Comparison of ENCODE assay signal across 8 mouse cellular contexts in genomic region chr16:85803613-85804551, GRCm38 (mm10). TPM values are rescaled to one million over a fixed set of nuclear protein-coding genes. Genes with fewer than 3 reads are reported as not detected.
DNase-seq lines count a peak whose midpoint lies in the region; ATAC-seq and TF ChIP-seq lines count a peak whose summit lies in the region.

No protein-coding gene starts in this region.

- no peaks in the 10 kb centered on the region for H3K9me3 ChIP-seq in forebrain, embryonic 15.5 days
- no peaks in the 10 kb centered on the region for H3K9me3 ChIP-seq in midbrain, embryonic 11.5 days (ENCODE audit: control insufficient read depth, low read length)
- no peaks in the 10 kb centered on the region for H3K9me3 ChIP-seq in stomach, postnatal 0 days (ENCODE audit: control insufficient read depth, low read length)

- no peaks in the 10 kb centered on the region for H3K27me3 ChIP-seq in forebrain, embryonic 15.5 days
- no peaks in the 10 kb centered on the region for H3K27me3 ChIP-seq in midbrain, embryonic 11.5 days (ENCODE audit: control insufficient read depth, insufficient read depth, low read length)
- no peaks in the 10 kb centered on the region for H3K27me3 ChIP-seq in stomach, postnatal 0 days (ENCODE audit: control insufficient read depth, insufficient read depth, low read length)

- intact Hi-C loops in left cerebral cortex, postnatal 4 days (cut with DNase I), result loop anchor here (10.0 kb wide), 1 partner anchor 1591 kb away; no protein-coding TSS in a partner anchor

- no peak for TF ChIP-seq EP300 in stomach, postnatal 0 days (optimal IDR thresholded peaks at IDR 0.05)

- no peaks in the 10 kb centered on the region for H3K36me3 ChIP-seq in forebrain, embryonic 15.5 days
- H3K36me3 ChIP-seq in midbrain, embryonic 11.5 days (ENCODE audit: control insufficient read depth, insufficient read depth, low read length), result no peaks in the 10 kb centered on the region
- H3K36me3 ChIP-seq in stomach, postnatal 0 days (ENCODE audit: control insufficient read depth, insufficient read depth, low read length), result peaks cover 6% of the 10 kb centered on the region

- no peak for TF ChIP-seq POLR2A in bone marrow macrophage, adult 2 months (IDR thresholded peaks at IDR 0.05; ENCODE audit: borderline replicate concordance, low read depth, low read length)

- no peak for TF ChIP-seq CTCF in bone marrow macrophage, adult 2 months (IDR thresholded peaks at IDR 0.05; ENCODE audit: low read depth, low read length)
- TF ChIP-seq CTCF in stomach, postnatal 0 days (IDR thresholded peaks at IDR 0.05; ENCODE audit: low read depth), result no peak

- DNase-seq in ES-CJ7 (ENCODE audit: low read depth, low spot score), result peak; percentile 79
- DNase-seq in heart, postnatal 4 days, result peak; percentile 87
- peak; percentile 73 for DNase-seq in left cerebral cortex, postnatal 4 days
- DNase-seq in midbrain, embryonic 11.5 days (ENCODE audit: low spot score, missing footprints), result peak; percentile 95
- peak; percentile 67 for DNase-seq in stomach, postnatal 0 days (ENCODE audit: low spot score)
- DNase-seq in B cell, adult 2 months, result no peak

- H3K4me2 ChIP-seq in forebrain, embryonic 15.5 days (replicated peaks), result peak overlapping the region; percentile 99
- H3K4me2 ChIP-seq in midbrain, embryonic 11.5 days, result peak overlapping the region; percentile 94
- peak overlapping the region; percentile 87 for H3K4me2 ChIP-seq in stomach, postnatal 0 days (replicated peaks; ENCODE audit: low read depth)

- H3K4me1 ChIP-seq in bone marrow macrophage, adult 2 months (ENCODE audit: control insufficient read depth, insufficient read depth, low read length), result 0 out of 2 replicates have a peak, but pooled peaks cover 2% of the 10 kb centered on the region
- H3K4me1 ChIP-seq in forebrain, embryonic 15.5 days, result peaks cover 54% of the 10 kb centered on the region
- H3K4me1 ChIP-seq in midbrain, embryonic 11.5 days (ENCODE audit: control insufficient read depth, insufficient read depth, low read length), result peaks cover 11% of the 10 kb centered on the region
- no peaks in the 10 kb centered on the region for H3K4me1 ChIP-seq in stomach, postnatal 0 days (replicated peaks; ENCODE audit: control insufficient read depth, insufficient read depth)

- WGBS in forebrain, embryonic 15.5 days, result 3% methylated on average over 25 of the region's 25 CpGs
- WGBS in midbrain, embryonic 11.5 days, result 2% methylated on average over 22 of the region's 25 CpGs
- WGBS in stomach, postnatal 0 days, result under 1% methylated on average over 22 of the region's 25 CpGs

- ATAC-seq in forebrain, embryonic 15.5 days (replicated peaks), result no peak
- ATAC-seq in midbrain, embryonic 11.5 days (ENCODE audit: low FRiP score), result peak; percentile 41
- peak; percentile 30; the same call in 1 of the 2 replicates for ATAC-seq in stomach, postnatal 0 days (ENCODE audit: low FRiP score, low TSS enrichment)

- H3K9ac ChIP-seq in forebrain, embryonic 15.5 days (replicated peaks), result peak overlapping the region; percentile 62
- peak overlapping the region; percentile 69 for H3K9ac ChIP-seq in midbrain, embryonic 11.5 days (ENCODE audit: low read length)
- H3K9ac ChIP-seq in stomach, postnatal 0 days (ENCODE audit: low read length), result peak overlapping the region; percentile 87

- H3K4me3 ChIP-seq in bone marrow macrophage, adult 2 months (ENCODE audit: insufficient read depth, low read length), result peak overlapping the region; percentile 60
- H3K4me3 ChIP-seq in forebrain, embryonic 15.5 days, result peak overlapping the region; percentile 56
- peak overlapping the region; percentile 51 for H3K4me3 ChIP-seq in midbrain, embryonic 11.5 days (ENCODE audit: low read depth, low read length)
- H3K4me3 ChIP-seq in stomach, postnatal 0 days (ENCODE audit: low read depth, low read length), result peak overlapping the region; percentile 79

- peak overlapping the region; percentile 47 for H3K27ac ChIP-seq in bone marrow macrophage, adult 2 months (ENCODE audit: insufficient read depth, low read depth, low read length)
- H3K27ac ChIP-seq in forebrain, embryonic 15.5 days (replicated peaks), result peak overlapping the region; percentile 74
- peak overlapping the region; percentile 45 for H3K27ac ChIP-seq in midbrain, embryonic 11.5 days (ENCODE audit: low read depth, low read length)
- H3K27ac ChIP-seq in stomach, postnatal 0 days (replicated peaks), result peak overlapping the region; percentile 94

RNA-seq across cellular contexts. Expression of gene Adamts1, which starts 1.0 kb away (rescaled TPM):
- polyA plus RNA-seq in bone marrow macrophage, adult 2 months (2012; ENCODE audit: insufficient read depth, insufficient read length, missing spikeins), result 0.43 and 0.47 TPM in 2 replicates
- polyA plus RNA-seq in forebrain, embryonic 15.5 days (2015; fragmentation: Nextera tagmentation; extraction: Ambion mirVana), result 9.6 and 13.0 TPM in 2 replicates
- 10 to 100 TPM; 63.7 to 68.9 TPM for total RNA-seq in heart, postnatal 4 days (2021)
- total RNA-seq in left cerebral cortex, postnatal 4 days (2021), result 1 to 10 TPM; 6.5 to 8.2 TPM
- 9.4 and 9.7 TPM in 2 replicates for polyA plus RNA-seq in midbrain, embryonic 11.5 days (2014; fragmentation: Nextera tagmentation; extraction: Ambion mirVana)
- polyA plus RNA-seq in stomach, postnatal 0 days (2015; fragmentation: Nextera tagmentation; extraction: Ambion mirVana), result 10.6 and 12.6 TPM in 2 replicates

Comparison
In these comparisons a context has a peak if more than half of its experiments do, and no peak if none do; other contexts are left out.
1. DNase-seq: peak in ES-CJ7 (single experiment), heart, postnatal 4 days (single experiment), left cerebral cortex, postnatal 4 days (single experiment), midbrain, embryonic 11.5 days (single experiment) and stomach, postnatal 0 days (single experiment); none in B cell, adult 2 months (0 of 2).
2. Peak in every context shown above with its lines, with median percentiles within 50 percentile points of each other: H3K27ac ChIP-seq, H3K4me3 ChIP-seq, H3K4me2 ChIP-seq and H3K9ac ChIP-seq.